31 mouse cellular contexts compared by ENCODE assay signal in the genomic region with DNA sequence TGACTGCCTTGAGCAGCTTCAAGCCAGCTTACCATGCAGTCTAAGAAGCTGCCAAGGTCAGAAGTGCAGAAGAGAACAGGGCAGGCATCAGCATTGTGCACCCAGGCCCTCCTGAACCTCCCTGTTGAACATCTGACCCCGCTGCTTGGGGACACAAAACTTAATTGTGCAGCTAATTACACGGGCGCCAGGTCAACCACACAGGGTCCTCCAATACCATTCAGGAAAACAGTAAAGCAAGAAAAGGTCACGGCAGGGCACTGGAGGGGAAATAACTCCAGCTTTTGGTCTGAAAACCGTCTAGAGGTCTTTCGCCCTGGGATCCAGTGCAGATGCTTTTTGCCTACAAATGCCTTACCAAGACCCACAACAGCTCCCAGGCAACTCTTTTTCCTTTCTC.
DNase-seq lines count a peak whose midpoint lies in the region; ATAC-seq lines count a peak whose summit lies in the region.
"Had no signal": no experiment of that assay in that cellular context is flagged by ENCODE, and none has a peak within 500 bp of the region (broad histone marks: within the 10 kb centered on the region; RNA-seq: fewer than 3 reads in every experiment).

No protein-coding gene starts in this region.

- H3K9ac ChIP-seq in hindbrain, embryonic 11.5 days (ENCODE audit: low read depth, low read length): no peak overlapping the region
- H3K9ac ChIP-seq in neural tube, embryonic 15.5 days (replicated peaks): no peak overlapping the region
- H3K9ac ChIP-seq: forebrain, postnatal 0 days; hindbrain, embryonic 14.5 days; kidney, embryonic 15.5 days; limb, embryonic 12.5 days; liver, embryonic 15.5 days; lung, embryonic 14.5 days; midbrain, embryonic 12.5 days had no signal

- no peak overlapping the region for H3K27ac ChIP-seq in hindbrain, embryonic 10.5 days
- no peak overlapping the region for H3K27ac ChIP-seq in hindbrain, embryonic 11.5 days (ENCODE audit: low read depth, low read length)
- no peak overlapping the region for H3K27ac ChIP-seq in neural tube, embryonic 15.5 days (replicated peaks)
- H3K27ac ChIP-seq in limb, embryonic 10.5 days: 0 out of 2 replicates have a peak overlapping the region, but pooled peaks have one; percentile 4
- H3K27ac ChIP-seq: gastrocnemius, adult 2 months; hindbrain, embryonic 14.5 days; kidney, embryonic 15.5 days; limb, embryonic 12.5 days; liver, embryonic 15.5 days; midbrain, embryonic 12.5 days; stomach, postnatal 0 days had no signal

- H3K27me3 ChIP-seq in hindbrain, embryonic 10.5 days (ENCODE audit: insufficient read depth, poor library complexity, severe bottlenecking): peaks cover 96% of the 10 kb centered on the region
- peaks cover 6% of the 10 kb centered on the region for H3K27me3 ChIP-seq in hindbrain, embryonic 11.5 days (ENCODE audit: control insufficient read depth, insufficient read depth, low read length)
- H3K27me3 ChIP-seq in neural tube, embryonic 15.5 days (replicated peaks): no peaks in the 10 kb centered on the region
- H3K27me3 ChIP-seq in limb, embryonic 10.5 days (ENCODE audit: low read depth, poor library complexity, severe bottlenecking): no peaks in the 10 kb centered on the region
- H3K27me3 ChIP-seq: kidney, embryonic 15.5 days; limb, embryonic 12.5 days; liver, embryonic 15.5 days had no signal

- H3K4me3 ChIP-seq in hindbrain, embryonic 10.5 days: no peak overlapping the region
- H3K4me3 ChIP-seq in hindbrain, embryonic 11.5 days (ENCODE audit: low read depth, low read length): no peak overlapping the region
- H3K4me3 ChIP-seq in neural tube, embryonic 15.5 days (replicated peaks): no peak overlapping the region
- no peak overlapping the region for H3K4me3 ChIP-seq in limb, embryonic 10.5 days
- H3K4me3 ChIP-seq: gastrocnemius, adult 2 months; kidney, embryonic 15.5 days; limb, embryonic 12.5 days; liver, embryonic 15.5 days; midbrain, embryonic 12.5 days had no signal

- peaks cover 3% of the 10 kb centered on the region for H3K9me3 ChIP-seq in hindbrain, embryonic 10.5 days
- no peaks in the 10 kb centered on the region for H3K9me3 ChIP-seq in hindbrain, embryonic 11.5 days (ENCODE audit: control insufficient read depth, low read length)
- no peaks in the 10 kb centered on the region for H3K9me3 ChIP-seq in neural tube, embryonic 15.5 days (replicated peaks)
- no peaks in the 10 kb centered on the region for H3K9me3 ChIP-seq in limb, embryonic 10.5 days (replicated peaks)
- H3K9me3 ChIP-seq: kidney, embryonic 15.5 days; limb, embryonic 12.5 days; midbrain, embryonic 12.5 days had no signal

- peak; percentile 69 for DNase-seq in hindbrain, embryonic 10.5 days (ENCODE audit: low spot score)
- DNase-seq in hindbrain, embryonic 11.5 days (ENCODE audit: low spot score): no peak
- peak; percentile 45 for DNase-seq in neural tube, embryonic 10.5 days (ENCODE audit: extremely low spot score, low spot score)
- DNase-seq in limb, embryonic 10.5 days (ENCODE audit: low spot score): peak; percentile 36
- DNase-seq in retina, postnatal 1 day: peak; percentile 11
- DNase-seq in spleen, postnatal 10 days (ENCODE audit: low spot score in 2 of 2): no peak
- no peak for DNase-seq in frontal cortex, postnatal 14 days (ENCODE audit: low spot score in 2 of 2)
- DNase-seq: adrenal gland, adult 8-10 months; cerebellum, adult 2 months; cerebellum, postnatal 25 days; forebrain, postnatal 0 days; gastrocnemius, adult 2 months; gastrocnemius, postnatal 36 days; heart, adult 18-20 months; heart, postnatal 36 days; layer of hippocampus, adult 9-11 months; lung, embryonic 14.5 days; lung, postnatal 14 days; right cerebral cortex, postnatal 25 days; thymus, adult 18-20 months; thymus, postnatal 36 days had no signal

- WGBS in hindbrain, embryonic 10.5 days: 8% methylated on average over 6 of the region's 6 CpGs
- 14% methylated on average over 6 of the region's 6 CpGs for WGBS in hindbrain, embryonic 11.5 days
- 16% methylated on average over 6 of the region's 6 CpGs for WGBS in neural tube, embryonic 15.5 days
- WGBS in limb, embryonic 10.5 days: 22% methylated on average over 6 of the region's 6 CpGs

- ATAC-seq in hindbrain, embryonic 11.5 days (ENCODE audit: low FRiP score): no peak
- no peak for ATAC-seq in neural tube, embryonic 15.5 days (ENCODE audit: low FRiP score)
- ATAC-seq: forebrain, postnatal 0 days; intestine, postnatal 0 days had no signal

- H3K36me3 ChIP-seq in hindbrain, embryonic 10.5 days: no peaks in the 10 kb centered on the region
- H3K36me3 ChIP-seq in hindbrain, embryonic 11.5 days (ENCODE audit: control insufficient read depth, insufficient read depth, low read length): no peaks in the 10 kb centered on the region
- H3K36me3 ChIP-seq in neural tube, embryonic 15.5 days: no peaks in the 10 kb centered on the region
- H3K36me3 ChIP-seq in limb, embryonic 10.5 days: no peaks in the 10 kb centered on the region
- H3K36me3 ChIP-seq: G1E; kidney, embryonic 15.5 days; limb, embryonic 12.5 days; liver, embryonic 15.5 days; midbrain, embryonic 12.5 days had no signal

- no peak overlapping the region for H3K4me2 ChIP-seq in hindbrain, embryonic 11.5 days (replicated peaks; ENCODE audit: low read depth, low read length)
- H3K4me2 ChIP-seq in neural tube, embryonic 15.5 days: no peak overlapping the region
- H3K4me2 ChIP-seq: heart, embryonic 11.5 days; hindbrain, embryonic 14.5 days; kidney, embryonic 15.5 days; limb, embryonic 12.5 days; liver, embryonic 15.5 days; lung, embryonic 14.5 days; midbrain, embryonic 12.5 days had no signal

- peaks cover 20% of the 10 kb centered on the region for H3K4me1 ChIP-seq in hindbrain, embryonic 10.5 days (replicated peaks)
- no peaks in the 10 kb centered on the region; the same call in 1 of the 2 replicates for H3K4me1 ChIP-seq in hindbrain, embryonic 11.5 days (replicated peaks; ENCODE audit: control insufficient read depth, insufficient read depth, low read length)
- no peaks in the 10 kb centered on the region for H3K4me1 ChIP-seq in neural tube, embryonic 15.5 days
- peaks cover 21% of the 10 kb centered on the region for H3K4me1 ChIP-seq in limb, embryonic 10.5 days
- H3K4me1 ChIP-seq: liver, embryonic 15.5 days had no signal

Comparison
In these comparisons a context has a peak if more than half of its experiments do, and no peak if none do; other contexts are left out.
1. DNase-seq: peak in hindbrain, embryonic 10.5 days (single experiment), neural tube, embryonic 10.5 days (single experiment), limb, embryonic 10.5 days (single experiment) and retina, postnatal 1 day (single experiment); none in hindbrain, embryonic 11.5 days (single experiment), spleen, postnatal 10 days (0 of 2) and frontal cortex, postnatal 14 days (0 of 2).